Mouse (Mus musculus): Measurements from ENCODE around the gene Iqsec1.

DNA sequence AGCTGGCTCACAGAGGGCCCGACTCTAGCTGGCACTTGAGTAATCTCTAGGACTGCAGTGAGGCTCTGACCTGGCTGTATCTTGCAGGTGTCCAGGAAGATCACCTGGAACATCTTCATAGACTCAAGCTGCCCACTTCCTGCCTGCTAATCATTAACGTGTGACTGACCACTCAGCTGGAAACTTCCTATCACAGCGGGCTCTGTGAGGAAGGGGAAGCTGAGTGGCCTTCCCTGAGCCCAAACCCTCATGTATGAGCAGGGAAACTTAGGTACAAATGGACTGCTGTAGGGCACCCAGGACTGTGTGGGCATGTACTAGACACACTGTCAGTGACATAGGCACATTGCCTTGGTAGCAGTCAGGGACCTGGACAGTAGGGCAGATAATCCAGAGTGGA is 268.3 kb downstream of the Iqsec1 start:
- TF ChIP-seq CTCF (IDR thresholded peaks at IDR 0.05; ENCODE audit: insufficient read depth, low read length) (no peak), POLR2A (IDR thresholded peaks at IDR 0.05; ENCODE audit: borderline replicate concordance, extremely low read depth, low read depth, low read length) (no peak)
